Mouse (Mus musculus): Measurements from ENCODE around the gene Sgpp2. TPM values are rescaled to one million over a fixed set of nuclear protein-coding genes. Genes with fewer than 3 reads are reported as not detected.

The Sgpp2 gene
- polyA plus RNA-seq, 2 experiments: 0.04 to 0.06 TPM

DNA sequence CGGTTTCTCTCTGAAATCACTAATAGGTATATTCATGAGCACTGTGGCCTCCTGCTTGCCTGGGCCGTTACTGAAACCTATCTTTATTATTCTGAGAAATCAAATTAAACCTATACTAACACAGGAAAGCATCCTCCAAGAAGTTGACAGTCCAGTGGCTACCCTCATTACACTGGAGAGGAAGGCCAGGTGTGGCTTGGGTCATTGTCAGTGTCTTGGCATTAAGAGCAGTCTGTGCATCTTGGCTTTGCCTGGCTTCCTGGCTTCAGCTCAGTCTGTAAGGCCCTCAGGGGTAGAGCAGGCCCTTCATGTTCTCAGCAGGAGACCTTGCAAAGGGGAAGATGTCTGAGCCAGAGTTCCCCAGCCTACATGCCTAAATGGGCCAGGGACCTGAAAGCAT is 99.3 kb downstream of the Sgpp2 start:
- Histone ChIP-seq H3K36me3 (replicated peaks; ENCODE audit: control insufficient read depth, insufficient read depth, low read depth) (no peaks in the 10 kb centered on the region), H3K27me3 (ENCODE audit: control insufficient read depth, insufficient read depth, low read length) (no peaks in the 10 kb centered on the region), H3K9ac (replicated peaks) (no peak overlapping the region), H3K9me3 (ENCODE audit: control insufficient read depth, low read length) (no peaks in the 10 kb centered on the region), H3K4me3 (ENCODE audit: insufficient read depth in 1 of 2, low read depth in 2 of 2, low read length in 2 of 2) (no peak overlapping the region), H3K27ac (no peak overlapping the region), H3K4me2 (ENCODE audit: low read depth) (no peak overlapping the region), H3K4me1 (replicated peaks; ENCODE audit: control insufficient read depth in 2 of 2, insufficient read depth in 2 of 2, low read length in 1 of 2) (no peaks in the 10 kb centered on the region)
- WGBS (ENCODE audit: insufficient replicate concordance): 68% methylated on average over 2 of the region's 2 CpGs
- ATAC-seq (ENCODE audit: insufficient read depth) (no peak), DNase-seq (ENCODE audit: low read depth in 3 of 3, low spot score in 3 of 3) (no peak)
- no peak for TF ChIP-seq EP300 (IDR thresholded peaks at IDR 0.05; ENCODE audit: low read depth)
- TF ChIP-seq CTCF (IDR thresholded peaks at IDR 0.05; ENCODE audit: low read depth): no peak

DNA sequence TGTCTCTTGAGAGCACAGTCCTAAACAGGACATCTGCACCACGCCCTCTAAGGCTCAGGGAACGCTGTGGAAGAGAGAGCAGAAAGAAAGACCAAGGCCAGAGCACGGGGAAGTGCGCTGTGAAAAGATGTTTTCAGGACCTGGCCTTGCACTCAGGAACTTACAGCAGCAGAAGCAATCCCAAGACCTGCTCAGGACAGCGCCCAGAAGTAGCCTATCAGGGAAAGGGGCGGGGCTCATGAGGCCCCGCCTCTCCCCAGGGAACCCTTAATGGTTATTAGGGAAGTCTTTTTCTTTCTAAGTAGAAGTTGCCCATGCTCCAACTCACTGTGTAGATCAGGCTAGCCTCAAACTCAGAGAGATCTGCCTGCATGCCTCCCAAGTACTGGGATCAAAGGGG is 102.5 kb downstream of the Sgpp2 start:
- peak; percentile 37; the same call in 1 of the 2 replicates for ATAC-seq (ENCODE audit: insufficient read depth)
- DNase-seq (ENCODE audit: low read depth in 3 of 3, low spot score in 3 of 3): no peak
- no peak for TF ChIP-seq EP300 (IDR thresholded peaks at IDR 0.05; ENCODE audit: low read depth)
- TF ChIP-seq CTCF (IDR thresholded peaks at IDR 0.05; ENCODE audit: low read depth): no peak
- Histone ChIP-seq H3K27ac (no peak overlapping the region), H3K4me3 (ENCODE audit: insufficient read depth in 1 of 2, low read depth in 2 of 2, low read length in 2 of 2) (no peak overlapping the region), H3K9ac (replicated peaks) (no peak overlapping the region), H3K27me3 (ENCODE audit: control insufficient read depth, insufficient read depth, low read length) (no peaks in the 10 kb centered on the region), H3K9me3 (ENCODE audit: control insufficient read depth, low read length) (no peaks in the 10 kb centered on the region), H3K36me3 (replicated peaks; ENCODE audit: control insufficient read depth, insufficient read depth, low read depth) (no peaks in the 10 kb centered on the region), H3K4me1 (replicated peaks; ENCODE audit: control insufficient read depth in 2 of 2, insufficient read depth in 2 of 2, low read length in 1 of 2) (no peaks in the 10 kb centered on the region), H3K4me2 (ENCODE audit: low read depth) (no peak overlapping the region)
- WGBS (ENCODE audit: insufficient replicate concordance): 21% methylated on average over 7 of the region's 7 CpGs

DNA sequence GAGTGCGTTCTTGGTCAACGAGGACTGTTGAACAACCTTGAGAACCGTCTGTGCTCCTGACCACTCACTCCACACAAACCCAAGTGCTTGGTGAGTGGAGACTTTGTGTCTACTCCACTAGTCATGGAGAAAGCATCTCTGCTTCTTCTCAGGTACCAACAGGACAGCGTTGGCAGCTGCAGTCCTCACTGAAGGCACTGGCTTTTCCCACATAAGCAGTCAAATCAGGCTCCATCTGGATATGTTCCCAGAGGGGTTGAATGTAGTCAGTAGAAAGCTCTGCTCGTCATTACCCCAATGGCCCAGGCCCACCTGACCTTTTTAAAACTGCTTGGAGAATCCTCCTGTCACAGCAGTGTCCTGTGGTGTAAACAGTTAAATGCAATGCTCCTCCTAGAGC is 104.3 kb downstream of the Sgpp2 start:
- Histone ChIP-seq H3K9me3 (ENCODE audit: control insufficient read depth, low read length) (no peaks in the 10 kb centered on the region), H3K27ac (no peak overlapping the region), H3K4me2 (ENCODE audit: low read depth) (no peak overlapping the region), H3K9ac (replicated peaks) (no peak overlapping the region), H3K27me3 (ENCODE audit: control insufficient read depth, insufficient read depth, low read length) (no peaks in the 10 kb centered on the region), H3K4me3 (ENCODE audit: insufficient read depth in 1 of 2, low read depth in 2 of 2, low read length in 2 of 2) (no peak overlapping the region), H3K4me1 (replicated peaks; ENCODE audit: control insufficient read depth in 2 of 2, insufficient read depth in 2 of 2, low read length in 1 of 2) (no peaks in the 10 kb centered on the region), H3K36me3 (replicated peaks; ENCODE audit: control insufficient read depth, insufficient read depth, low read depth) (no peaks in the 10 kb centered on the region)
- TF ChIP-seq EP300 (IDR thresholded peaks at IDR 0.05; ENCODE audit: low read depth) (no peak), CTCF (IDR thresholded peaks at IDR 0.05; ENCODE audit: low read depth) (no peak)
- DNase-seq (ENCODE audit: low read depth in 3 of 3, low spot score in 3 of 3): no peak
- ATAC-seq (ENCODE audit: insufficient read depth): no peak
- WGBS (ENCODE audit: insufficient replicate concordance): 77% methylated on average over 5 of the region's 5 CpGs

DNA sequence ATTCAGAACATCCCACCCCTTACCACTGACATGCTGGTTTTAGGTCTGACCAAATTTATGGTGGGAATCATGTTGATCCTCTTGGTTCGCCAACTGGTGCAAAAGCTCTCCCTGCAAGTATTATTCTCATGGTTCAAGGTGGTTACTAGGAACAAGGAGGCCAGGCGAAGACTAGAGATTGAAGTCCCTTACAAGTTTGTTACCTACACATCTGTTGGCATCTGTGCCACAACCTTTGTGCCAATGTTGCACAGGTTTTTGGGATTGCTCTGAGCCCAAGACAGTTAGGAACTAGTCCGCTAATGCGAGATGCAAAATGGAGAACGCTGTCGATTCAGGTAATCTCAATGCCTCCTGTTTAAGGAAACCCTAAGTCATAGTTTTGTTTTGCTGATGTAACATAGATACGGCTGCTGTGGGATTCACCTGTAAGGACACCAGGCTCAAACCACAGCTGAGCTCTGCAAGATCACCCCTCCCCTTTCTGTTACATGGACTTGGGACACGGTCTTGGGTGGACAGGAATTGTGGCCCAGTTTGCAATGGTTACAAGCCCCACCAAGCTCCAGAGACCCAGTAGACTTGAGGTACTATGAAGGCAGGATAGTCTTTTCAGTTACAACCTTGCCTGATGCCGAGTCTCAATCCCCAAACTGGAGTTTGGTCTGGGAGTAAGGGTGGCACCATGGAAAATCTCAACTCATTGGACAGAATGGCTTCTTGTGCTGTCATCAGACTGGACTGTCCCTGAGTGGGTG is 107.2 kb downstream of the Sgpp2 start:
- ATAC-seq (ENCODE audit: insufficient read depth) (no peak), DNase-seq (ENCODE audit: low read depth in 3 of 3, low spot score in 3 of 3) (no peak)
- WGBS (ENCODE audit: insufficient replicate concordance): 82% methylated on average over 9 of the region's 9 CpGs
- no peaks in the 10 kb centered on the region for H3K4me1 ChIP-seq (replicated peaks; ENCODE audit: control insufficient read depth in 2 of 2, insufficient read depth in 2 of 2, low read length in 1 of 2)
- H3K27me3 ChIP-seq (ENCODE audit: control insufficient read depth, insufficient read depth, low read length): no peaks in the 10 kb centered on the region
- no peak overlapping the region for H3K4me2 ChIP-seq (ENCODE audit: low read depth)
- H3K9ac ChIP-seq (replicated peaks): no peak overlapping the region
- peaks cover 4% of the 10 kb centered on the region; the same call in 1 of the 2 replicates for H3K36me3 ChIP-seq (replicated peaks; ENCODE audit: control insufficient read depth, insufficient read depth, low read depth)
- no peak overlapping the region for H3K4me3 ChIP-seq (ENCODE audit: insufficient read depth in 1 of 2, low read depth in 2 of 2, low read length in 2 of 2)
- TF ChIP-seq CTCF (IDR thresholded peaks at IDR 0.05; ENCODE audit: low read depth) (no peak), EP300 (IDR thresholded peaks at IDR 0.05; ENCODE audit: low read depth) (no peak)
- no peak overlapping the region for H3K27ac ChIP-seq
- no peaks in the 10 kb centered on the region for H3K9me3 ChIP-seq (ENCODE audit: control insufficient read depth, low read length)

DNA sequence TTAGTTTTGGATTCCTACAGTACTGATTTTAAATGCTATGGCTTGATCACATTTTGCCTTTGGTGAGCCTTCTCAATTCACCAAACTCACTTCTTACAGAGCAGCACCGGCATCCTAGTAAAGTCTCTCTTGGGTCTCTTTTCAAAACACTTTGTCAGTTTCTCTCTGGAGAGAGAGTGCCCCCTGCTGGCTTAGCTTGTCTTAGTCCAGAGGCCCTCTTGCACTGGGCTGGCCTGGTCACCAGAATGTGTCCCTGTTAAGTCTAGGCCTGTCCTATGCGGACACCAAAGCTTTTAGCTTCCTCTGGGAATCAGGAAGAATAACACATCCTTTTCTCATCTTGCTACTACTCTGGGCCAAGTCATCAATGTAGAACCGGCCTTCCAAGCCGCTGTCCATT is 109.4 kb downstream of the Sgpp2 start:
- no peak overlapping the region for H3K4me2 ChIP-seq (ENCODE audit: low read depth)
- H3K9ac ChIP-seq (replicated peaks): no peak overlapping the region
- no peaks in the 10 kb centered on the region for H3K27me3 ChIP-seq (ENCODE audit: control insufficient read depth, insufficient read depth, low read length)
- H3K36me3 ChIP-seq (replicated peaks; ENCODE audit: control insufficient read depth, insufficient read depth, low read depth): peaks cover 12% of the 10 kb centered on the region
- ATAC-seq (ENCODE audit: insufficient read depth) (no peak), DNase-seq (ENCODE audit: low read depth in 3 of 3, low spot score in 3 of 3) (peak; percentile 7 to 18 (median 9))
- H3K27ac ChIP-seq: no peak overlapping the region
- no peak overlapping the region for H3K4me3 ChIP-seq (ENCODE audit: insufficient read depth in 1 of 2, low read depth in 2 of 2, low read length in 2 of 2)
- H3K9me3 ChIP-seq (ENCODE audit: control insufficient read depth, low read length): no peaks in the 10 kb centered on the region
- TF ChIP-seq CTCF (IDR thresholded peaks at IDR 0.05; ENCODE audit: low read depth): peak; percentile 64
- no peak for TF ChIP-seq EP300 (IDR thresholded peaks at IDR 0.05; ENCODE audit: low read depth)
- no peaks in the 10 kb centered on the region for H3K4me1 ChIP-seq (replicated peaks; ENCODE audit: control insufficient read depth in 2 of 2, insufficient read depth in 2 of 2, low read length in 1 of 2)
- WGBS (ENCODE audit: insufficient replicate concordance): 71% methylated on average over 4 of the region's 4 CpGs
